Mouse (Mus musculus) liver, adult 2 months (tissue): ENCODE data around the gene Dgkz.

Experiments used
- CTCF ChIP-seq: fragments of 200-500 bp; IDR thresholded peaks from 2 replicates; pipeline ENCODE4 v1.5.1; 2011; ENCODE audit warnings: low read depth, low read length, control low read depth
- POLR2A ChIP-seq: fragments of 200-500 bp; IDR thresholded peaks from 2 replicates; pipeline ENCODE4 v1.6.1; 2011; ENCODE audit warnings: low read length, control low read depth; ENCODE audit not compliant: insufficient read depth; ENCODE audit errors: extremely low read depth

- TF ChIP-seq POLR2A (no peak), CTCF (no peak)
These were observed 19.8 kb downstream of the Dgkz start for GRCm38 (mm10) chr2:91955875-91956274.
